Mouse (Mus musculus): ENCODE measurements around the gene Olfr722.

The Olfr722 gene
- long read RNA-seq, experiment 1: 0 reads
- long read RNA-seq, experiment 2: 0 reads

- intact Hi-C loops (cut with DNase I): no loop called here
Measured at GRCm38 (mm10) chr14:49901899-49902298, at the start of gene Olfr722. Olfr722 (minus strand) TSS chr14:49901999.

- intact Hi-C loops (cut with DNase I): loop anchor here (2.0 kb wide), 1 partner anchor 33 kb away; no protein-coding TSS in a partner anchor
Measured at GRCm38 (mm10) chr14:49931687-49932086, 29.9 kb upstream of the Olfr722 start, which contains the start of gene Olfr723. Olfr723 (minus strand) TSS chr14:49931787.

GRCm38 (mm10) chr14:49860387-49860786 lies 41.4 kb downstream of the Olfr722 start:
- intact Hi-C loops (cut with DNase I): no loop called here

All from adrenal gland (tissue).